Mouse (Mus musculus) liver, postnatal 0 days (tissue): Measurements from ENCODE around the gene Mnt. TPM values are rescaled to one million over a fixed set of nuclear protein-coding genes. Genes with fewer than 3 reads are reported as not detected.

Source experiments
- ATAC-seq: fragments of 200-750 bp; cut with Nextera tagmentation; 2 replicates; pipeline ENCODE4 v1.8.0; 2017; ENCODE audit warnings: mild to moderate bottlenecking, moderate library complexity
- DNase-seq: peaks from one replicate; pipeline ENCODE4 v3.0.0-alpha.2; 2016
- H3K27ac ChIP-seq: fragments of 300-500 bp; sonication (generic); 2 replicates; pipeline ENCODE4 v1.5.1; 2014; ENCODE audit warnings: antibody characterized with exemption, moderate library complexity, mild to moderate bottlenecking, low read depth
- H3K27me3 ChIP-seq: fragments of 300-500 bp; sonication (generic); 2 replicates; pipeline ENCODE4 v1.6.1; 2014; ENCODE audit warnings: low read length, control low read depth, mixed read lengths; ENCODE audit not compliant: insufficient read depth
- H3K36me3 ChIP-seq: fragments of 300-500 bp; sonication (generic); replicated peaks from 2 replicates; pipeline ENCODE4 v1.6.1; 2014; ENCODE audit warnings: mild to moderate bottlenecking, control low read depth, low read length, moderate library complexity, mixed read lengths; ENCODE audit not compliant: insufficient read depth
- H3K4me1 ChIP-seq: fragments of 300-500 bp; sonication (generic); 2 replicates; pipeline ENCODE4 v1.6.1; 2014; ENCODE audit warnings: antibody characterized with exemption, mild to moderate bottlenecking, control low read depth; ENCODE audit not compliant: insufficient read depth
- H3K4me2 ChIP-seq: fragments of 300-500 bp; sonication (generic); 2 replicates; pipeline ENCODE4 v1.6.1; 2014; ENCODE audit warnings: low read depth, mild to moderate bottlenecking, low read length, moderate library complexity, mixed read lengths
- H3K4me3 ChIP-seq: fragments of 300-500 bp; sonication (generic); 2 replicates; pipeline ENCODE4 v1.5.1; 2014; ENCODE audit warnings: low read depth, low read length
- H3K9ac ChIP-seq: fragments of 300-500 bp; sonication (generic); replicated peaks from 2 replicates; pipeline ENCODE4 v1.6.1; 2014; ENCODE audit warnings: mild to moderate bottlenecking, moderate library complexity
- H3K9me3 ChIP-seq: fragments of 300-500 bp; sonication (generic); 2 replicates; pipeline ENCODE4 v1.6.1; 2016; ENCODE audit warnings: mild to moderate bottlenecking, control low read depth, low read length, mixed read lengths
- CTCF ChIP-seq: sonication (generic); IDR thresholded peaks from 2 replicates; pipeline ENCODE4 v1.5.1; 2016; ENCODE audit warnings: antibody characterized with exemption, low read depth
- EP300 ChIP-seq: IDR thresholded peaks from 2 replicates; pipeline ENCODE4 v1.6.1; 2016; ENCODE audit warnings: antibody characterized with exemption, low read depth, mild to moderate bottlenecking
- WGBS: fragments of 180-500 bp; shearing (Covaris S2); extraction: QIAGEN DNeasy Blood & Tissue Kit; methylation state at CpG from one replicate; pipeline ENCODE4 v1.1.7; 2014; ENCODE audit not compliant: insufficient replicate concordance; 5-methylcytosine and 5-hydroxymethylcytosine counted together
- polyA plus RNA-seq: library from polyadenylated mRNA; unstranded; fragments of >200 nt; fragmentation: Nextera tagmentation; extraction: Ambion mirVana; gene quantifications from 2 replicates; pipeline ENCODE4 v1.2.1, GENCODE M21; 2015

Gene Mnt
- polyA plus RNA-seq, 1 experiment from 2014 or later = 1.4 TPM

- Histone ChIP-seq H3K4me1 (peaks cover 36% of the 10 kb centered on the region), H3K4me3 (no peak overlapping the region), H3K27me3 (no peaks in the 10 kb centered on the region), H3K9me3 (no peaks in the 10 kb centered on the region), H3K9ac (no peak overlapping the region), H3K36me3 (peaks cover 5% of the 10 kb centered on the region; the same call in 1 of the 2 replicates), H3K4me2 (peak overlapping the region; percentile 27), H3K27ac (peak overlapping the region; percentile 98)
- WGBS = 54% methylated on average over 7 of the region's 7 CpGs
- no peak for ATAC-seq
- TF ChIP-seq CTCF = no peak
- no peak for TF ChIP-seq EP300
- DNase-seq = peak; percentile 18
Observed at GRCm38 (mm10) chr11:74826151-74826550, 4.6 kb upstream of the Mnt start.

GRCm38 (mm10) chr11:74826702-74827101 is 4.0 kb upstream of the Mnt start:
- Histone ChIP-seq H3K4me2 (peak overlapping the region; percentile 27), H3K4me3 (no peak overlapping the region), H3K9ac (no peak overlapping the region), H3K36me3 (peaks cover 5% of the 10 kb centered on the region; the same call in 1 of the 2 replicates), H3K27ac (peak overlapping the region; percentile 98), H3K4me1 (peaks cover 38% of the 10 kb centered on the region), H3K9me3 (no peaks in the 10 kb centered on the region), H3K27me3 (no peaks in the 10 kb centered on the region)
- no peak for ATAC-seq
- no peak for TF ChIP-seq EP300
- TF ChIP-seq CTCF = no peak
- 57% methylated on average over 5 of the region's 5 CpGs for WGBS
- DNase-seq = peak; percentile 21

- Histone ChIP-seq H3K4me3 (no peak overlapping the region), H3K36me3 (peaks cover 5% of the 10 kb centered on the region; the same call in 1 of the 2 replicates), H3K27me3 (no peaks in the 10 kb centered on the region), H3K9me3 (no peaks in the 10 kb centered on the region), H3K27ac (peak overlapping the region; percentile 98), H3K9ac (no peak overlapping the region), H3K4me1 (peaks cover 44% of the 10 kb centered on the region), H3K4me2 (peak overlapping the region; percentile 89)
- TF ChIP-seq EP300 (no peak), CTCF (0 out of 2 replicates have a peak, but pooled peaks have one; percentile 12)
- DNase-seq (no peak), ATAC-seq (no peak)
- WGBS = 52% methylated on average over 7 of the region's 7 CpGs
Observed at GRCm38 (mm10) chr11:74827791-74828403, 2.8 kb upstream of the Mnt start.

- Histone ChIP-seq H3K9me3 (no peaks in the 10 kb centered on the region), H3K4me1 (peaks cover 50% of the 10 kb centered on the region), H3K27me3 (no peaks in the 10 kb centered on the region), H3K4me2 (peak overlapping the region; percentile 89), H3K27ac (peak overlapping the region; percentile 98), H3K36me3 (peaks cover under 1% of the 10 kb centered on the region; the same call in 1 of the 2 replicates), H3K9ac (peak overlapping the region; percentile 5; the same call in 1 of the 2 replicates), H3K4me3 (no peak overlapping the region)
- ATAC-seq = no peak
- peak; percentile 46 for DNase-seq
- WGBS = 48% methylated on average over 2 of the region's 2 CpGs
- TF ChIP-seq EP300 (no peak), CTCF (peak; percentile 33; the same call in 1 of the 2 replicates)
Observed at GRCm38 (mm10) chr11:74828404-74828931, 2.3 kb upstream of the Mnt start.

- peaks cover 56% of the 10 kb centered on the region for H3K4me1 ChIP-seq
Observed at GRCm38 (mm10) chr11:74828965-74829550, 1.7 kb upstream of the Mnt start.

GRCm38 (mm10) chr11:74829812-74830211 is 908 bp upstream of the Mnt start:
- Histone ChIP-seq H3K4me1 (peaks cover 63% of the 10 kb centered on the region), H3K36me3 (no peaks in the 10 kb centered on the region; the same call in 1 of the 2 replicates), H3K9me3 (no peaks in the 10 kb centered on the region), H3K27ac (peak overlapping the region; percentile 98), H3K9ac (peak overlapping the region; percentile 92), H3K27me3 (no peaks in the 10 kb centered on the region), H3K4me3 (peak overlapping the region; percentile 85), H3K4me2 (peak overlapping the region; percentile 89)
- DNase-seq (peak; percentile 91), ATAC-seq (peak; percentile 46)
- WGBS = under 1% methylated on average over 20 of the region's 20 CpGs
- 0 out of 2 replicates have a peak, but pooled peaks have one; percentile 38 for TF ChIP-seq EP300
- TF ChIP-seq CTCF = peak; percentile 38; the same call in 1 of the 2 replicates

More at GRCm38 (mm10) chr11:74828965-74829550, 1.7 kb upstream of the Mnt start:
- Histone ChIP-seq H3K36me3 (no peaks in the 10 kb centered on the region; the same call in 1 of the 2 replicates), H3K4me2 (peak overlapping the region; percentile 89), H3K4me3 (peak overlapping the region; percentile 85), H3K9me3 (no peaks in the 10 kb centered on the region), H3K27ac (peak overlapping the region; percentile 98), H3K27me3 (no peaks in the 10 kb centered on the region), H3K9ac (peak overlapping the region; percentile 92)
- ATAC-seq = no peak
- 18% methylated on average over 11 of the region's 11 CpGs for WGBS
- no peak for DNase-seq
- TF ChIP-seq EP300 (no peak), CTCF (no peak)
